Mouse (Mus musculus) left cerebral cortex, postnatal 4 days (tissue): ENCODE measurements at regions not wholly inside any gene's neighbourhood (a gene's known extent, or its start where the extent isn't known, plus 50 kb on each side); places are given as distances from the start of the nearest gene placed in this dataset.
A peak's percentile ranks its signal among the peaks of the same experiment; 100 is the strongest.

Experiments used
- DNase-seq: peaks from one replicate; pipeline ENCODE4 v3.0.0-alpha.2; 2022
- intact Hi-C: fragments of 180-260 bp; cut with DNase I; formaldehyde crosslinking; loops from one replicate; pipeline ENCODE4 v1.15.1; 2025

DNA sequence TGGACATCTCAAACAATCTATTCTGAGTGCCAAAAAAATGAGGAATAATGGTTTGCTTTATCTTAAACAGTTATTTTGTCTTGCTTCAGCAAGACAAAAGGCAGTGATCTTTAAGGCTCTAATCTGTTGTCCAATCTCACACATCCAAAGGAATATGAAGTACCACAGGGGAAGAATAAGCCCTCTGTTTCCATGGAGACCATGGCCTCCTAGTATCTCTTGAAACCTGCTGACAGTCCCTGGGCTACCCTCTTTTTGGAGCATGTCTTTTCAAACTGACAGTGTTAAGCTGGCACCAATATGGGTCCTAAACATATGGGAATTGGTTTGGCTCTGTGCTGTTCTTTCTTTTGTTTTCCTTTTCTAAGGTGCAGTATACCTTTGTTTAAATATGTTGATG, 311.8 kb downstream of the Klf6 start:
- DNase-seq, result no peak
- intact Hi-C loops, result no loop called here

DNA sequence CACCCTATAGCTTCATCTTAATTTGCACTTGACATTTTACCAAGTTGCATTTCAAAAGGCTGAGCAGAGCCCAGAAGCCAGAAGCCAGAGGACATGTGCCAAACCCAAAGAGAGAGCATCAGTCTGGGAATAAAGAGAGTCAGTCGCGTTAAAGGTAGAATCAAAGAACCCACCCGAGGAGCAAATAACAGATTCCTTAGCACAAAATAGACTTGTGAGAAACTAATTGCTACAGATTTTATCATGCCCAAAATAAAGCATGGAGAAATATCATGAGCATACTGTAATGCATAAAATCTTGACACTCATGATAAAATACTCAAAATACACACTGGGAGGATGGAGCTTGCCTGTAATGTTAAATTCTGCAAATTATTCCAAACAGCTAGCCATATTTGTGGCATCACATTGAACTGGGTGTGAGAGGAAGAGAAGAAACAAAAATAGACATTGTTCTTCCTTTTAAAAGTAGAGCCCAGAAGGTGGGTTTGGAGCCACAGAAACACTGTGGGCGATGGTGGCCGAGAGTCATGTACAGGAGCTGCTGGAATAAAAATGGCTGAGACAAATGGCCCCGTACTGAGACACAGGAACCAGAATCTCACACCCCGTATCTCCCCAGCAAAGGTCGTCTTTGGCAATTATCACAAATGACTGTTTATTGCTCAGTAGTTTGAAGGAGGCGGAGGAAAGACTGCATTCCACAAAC, 317.2 kb downstream of the Klf6 start:
- DNase-seq, result no peak
- intact Hi-C loops, result no loop called here

DNA sequence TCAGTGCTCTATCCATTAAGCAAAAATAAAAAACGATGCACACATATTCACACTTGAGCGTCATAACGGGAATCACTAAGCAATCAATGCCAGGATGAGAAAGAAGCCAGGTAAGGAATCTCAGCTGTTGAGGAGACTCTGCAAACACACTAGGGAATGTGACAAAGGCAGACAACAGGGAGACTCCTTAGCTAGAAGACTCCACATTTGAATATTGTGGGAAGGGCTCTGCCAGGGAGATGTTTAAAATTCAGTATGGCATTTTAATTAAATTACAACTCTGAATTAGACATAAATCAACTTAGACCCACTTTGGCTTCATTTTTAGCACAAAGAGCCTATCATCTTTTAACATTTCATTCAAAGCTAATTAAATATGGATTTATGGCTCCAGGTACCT, 327.9 kb downstream of the Klf6 start:
- intact Hi-C loops, result no loop called here
- DNase-seq, result no peak

DNA sequence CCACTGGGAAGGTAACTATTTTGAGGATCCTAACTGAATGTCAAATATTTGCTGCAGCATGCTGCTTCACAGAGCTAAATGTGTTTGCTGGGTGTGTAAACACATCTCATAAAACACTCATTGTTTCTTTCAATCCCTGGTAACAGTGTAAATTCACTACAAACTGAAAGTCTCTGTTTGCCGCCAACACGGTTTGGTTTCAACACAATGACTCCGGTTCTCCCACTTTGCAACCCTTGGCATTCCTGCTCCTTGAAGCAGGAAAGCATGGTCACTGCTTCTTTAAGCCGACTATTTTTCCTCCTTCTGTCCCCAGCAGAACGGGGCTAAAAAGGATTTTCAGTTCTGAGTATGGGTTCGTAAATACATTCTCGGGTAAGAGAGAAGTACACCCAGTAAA, 328.3 kb downstream of the Klf6 start:
- no peak for DNase-seq

DNA sequence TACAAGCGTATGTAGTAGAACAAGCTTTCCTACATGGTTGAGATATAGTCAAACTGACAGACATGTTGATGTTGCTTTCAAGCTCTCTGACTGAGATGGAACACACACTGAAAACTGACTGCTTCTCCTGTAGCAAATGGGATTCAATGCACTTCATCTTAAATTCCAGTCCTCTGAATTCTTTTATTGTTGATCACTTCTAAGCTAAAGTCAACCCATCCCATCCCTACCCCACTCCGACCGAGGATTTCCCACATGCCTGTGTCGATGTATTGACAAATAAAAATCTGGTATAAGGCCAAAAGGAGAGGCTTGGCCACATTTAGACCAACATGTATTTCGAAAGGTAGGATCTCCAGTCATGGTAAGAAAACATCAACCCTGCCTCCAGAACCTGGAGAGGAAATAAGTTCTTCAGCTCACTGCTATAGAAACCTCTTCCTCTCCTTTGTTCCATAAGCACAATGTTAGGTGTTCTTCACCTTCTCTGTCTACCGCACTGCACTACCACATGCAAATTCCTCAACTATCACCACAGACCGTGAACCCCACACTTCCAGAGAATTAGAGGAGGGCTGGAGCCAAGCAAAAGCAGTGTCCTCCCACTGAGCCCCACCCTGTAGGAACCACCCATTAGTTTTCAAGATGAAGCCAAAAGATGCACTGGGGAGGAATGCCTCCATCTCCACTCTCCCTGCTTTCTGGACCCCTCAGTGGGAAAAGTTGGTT, 330.1 kb downstream of the Klf6 start:
- no peak for DNase-seq
- intact Hi-C loops, result loop anchor here (10.0 kb wide), 1 partner anchor 283 kb away; no protein-coding TSS in a partner anchor

More for the DNA sequence above, 328.3 kb downstream of the Klf6 start:
- intact Hi-C loops, result no loop called here

DNA sequence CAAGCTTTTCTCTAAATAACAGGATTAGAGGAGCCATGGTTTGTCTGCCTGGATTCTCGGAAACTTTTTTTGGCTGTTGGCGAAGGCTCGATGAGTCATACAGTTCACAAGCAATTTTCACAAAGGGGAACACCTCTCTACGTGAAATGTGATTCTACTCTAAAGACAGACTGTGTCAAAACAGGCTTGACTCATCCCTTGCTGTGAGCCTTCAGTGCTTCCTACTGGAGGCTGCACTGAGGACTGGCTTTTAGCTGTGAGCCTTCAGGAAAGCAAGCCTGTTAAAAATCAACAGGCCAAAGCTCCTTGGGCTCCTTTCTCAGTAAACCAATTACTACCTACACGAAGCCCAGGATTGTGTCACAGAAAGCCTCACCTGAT, 330.6 kb downstream of the Klf6 start:
- no peak for DNase-seq
- intact Hi-C loops, result loop anchor here (10.0 kb wide), 1 partner anchor 283 kb away; no protein-coding TSS in a partner anchor

DNA sequence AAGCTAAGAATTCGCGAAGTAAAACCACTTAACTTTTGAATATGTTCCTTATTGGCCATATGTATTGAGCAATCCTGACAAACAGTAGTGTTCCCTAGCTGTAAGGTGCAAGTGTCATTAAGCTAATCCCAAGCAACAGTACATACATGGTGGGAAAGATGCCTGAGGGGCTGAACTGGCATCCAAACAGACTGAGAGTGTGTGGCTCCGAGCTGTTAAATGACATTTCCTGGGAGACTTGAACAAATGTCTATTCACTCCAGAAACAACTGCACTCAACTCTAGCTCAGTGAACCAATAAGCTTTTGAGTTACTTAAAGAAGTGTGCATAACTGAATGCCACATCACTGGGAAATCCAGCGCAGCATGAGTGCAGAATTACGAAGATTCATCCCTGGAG, 335.4 kb downstream of the Klf6 start:
- DNase-seq, result no peak
- intact Hi-C loops, result loop anchor here (10.0 kb wide), 1 partner anchor 278 kb away; no protein-coding TSS in a partner anchor

DNA sequence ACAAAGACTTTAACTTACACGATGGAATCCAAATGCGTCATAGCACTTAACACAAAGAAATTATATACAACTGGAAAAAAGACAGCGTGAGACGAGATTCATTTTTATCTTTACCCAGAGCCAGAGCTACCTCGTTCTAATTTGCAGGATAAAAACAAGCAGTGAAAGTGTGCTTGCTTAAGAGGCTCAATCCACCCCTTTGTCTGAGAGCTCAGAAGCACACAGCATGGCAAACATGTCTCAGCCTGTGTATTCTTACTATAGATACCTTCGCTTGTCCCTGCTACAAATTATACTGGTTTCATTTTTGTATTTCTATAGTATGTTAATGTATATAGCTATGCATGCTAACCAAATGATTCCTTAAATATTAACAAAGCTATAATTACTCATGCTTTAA, 337.8 kb downstream of the Klf6 start:
- intact Hi-C loops, result loop anchor here (10.0 kb wide), 1 partner anchor 276 kb away; no protein-coding TSS in a partner anchor
- DNase-seq, result no peak

DNA sequence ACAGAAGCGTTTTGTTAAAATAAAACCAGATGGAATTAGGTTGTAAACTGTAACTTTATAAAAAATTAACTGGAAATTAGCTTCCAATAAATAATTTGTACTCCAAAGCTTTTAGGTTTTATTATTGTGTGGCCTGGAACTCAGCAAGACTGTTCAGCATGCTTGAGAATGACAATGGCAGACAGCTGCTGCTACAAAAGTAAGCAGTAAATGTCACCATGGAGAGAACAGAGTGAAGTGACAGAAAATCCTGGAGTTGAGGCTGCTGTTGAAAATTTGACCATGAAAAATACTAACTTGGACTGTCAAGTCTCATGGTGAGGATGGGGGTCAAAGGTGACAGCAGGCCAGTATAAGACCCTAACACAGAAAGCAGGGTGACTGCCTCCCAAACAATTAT, 340.2 kb downstream of the Klf6 start:
- no peak for DNase-seq
- intact Hi-C loops, result no loop called here

DNA sequence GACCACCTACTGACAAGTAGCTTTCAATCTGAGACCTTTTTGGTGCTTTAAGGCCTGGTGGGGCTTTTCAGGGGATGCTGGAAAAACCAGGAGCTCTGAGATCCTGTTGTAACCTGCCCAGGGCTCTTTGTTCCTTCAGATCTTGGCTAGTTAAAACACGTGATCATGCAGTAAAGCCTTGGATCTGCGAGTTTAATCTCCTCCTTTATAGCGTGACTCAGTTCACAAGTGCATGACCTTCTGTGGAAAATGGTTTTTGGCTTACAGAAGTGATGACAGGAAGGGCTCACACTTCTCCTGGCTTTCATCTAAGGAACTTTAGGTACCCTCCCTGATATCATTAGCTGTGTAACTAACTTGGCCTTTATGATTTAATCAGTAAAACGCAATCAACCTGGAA, 343.1 kb upstream of the Pitrm1 start:
- no peak for DNase-seq
- intact Hi-C loops, result no loop called here

DNA sequence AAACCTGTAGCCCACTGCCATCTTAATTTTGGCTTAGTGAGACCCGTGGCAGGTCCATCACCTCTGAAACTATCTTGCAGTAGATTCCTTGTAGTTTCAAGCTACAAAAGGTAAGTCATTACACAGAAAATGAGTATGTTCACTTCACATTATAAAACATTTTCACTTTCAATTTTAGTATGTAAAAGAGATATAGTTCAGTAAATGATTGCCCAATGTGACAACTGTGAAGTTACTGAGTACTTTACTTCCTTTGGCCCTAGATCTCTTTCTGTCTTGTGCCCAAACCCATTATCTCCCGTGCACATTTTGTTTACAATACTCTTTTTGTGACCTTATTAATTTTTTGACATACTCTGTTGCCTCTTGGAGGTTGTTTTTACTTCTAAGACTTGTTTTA, 335.4 kb upstream of the Pitrm1 start:
- no peak for DNase-seq
- intact Hi-C loops, result no loop called here

DNA sequence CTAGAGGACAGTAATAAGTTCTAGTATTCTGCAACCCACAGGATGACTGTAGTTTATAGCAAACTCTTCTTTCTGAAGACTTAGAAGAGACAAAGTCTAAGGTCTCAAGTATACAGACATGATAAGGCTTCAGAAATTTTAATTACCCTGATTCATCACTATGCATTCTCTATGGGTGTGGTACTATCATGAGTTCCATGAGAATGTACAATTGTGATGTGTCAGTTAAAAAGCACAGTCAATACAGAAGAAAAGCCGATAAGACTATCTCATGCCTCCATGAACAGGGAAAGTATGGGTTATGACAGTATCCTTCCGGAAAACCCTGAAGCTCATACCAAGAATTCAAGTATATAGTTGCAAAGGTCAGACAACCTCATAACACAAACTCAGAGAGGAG, 333.8 kb upstream of the Pitrm1 start:
- no peak for DNase-seq
- intact Hi-C loops, result no loop called here

DNA sequence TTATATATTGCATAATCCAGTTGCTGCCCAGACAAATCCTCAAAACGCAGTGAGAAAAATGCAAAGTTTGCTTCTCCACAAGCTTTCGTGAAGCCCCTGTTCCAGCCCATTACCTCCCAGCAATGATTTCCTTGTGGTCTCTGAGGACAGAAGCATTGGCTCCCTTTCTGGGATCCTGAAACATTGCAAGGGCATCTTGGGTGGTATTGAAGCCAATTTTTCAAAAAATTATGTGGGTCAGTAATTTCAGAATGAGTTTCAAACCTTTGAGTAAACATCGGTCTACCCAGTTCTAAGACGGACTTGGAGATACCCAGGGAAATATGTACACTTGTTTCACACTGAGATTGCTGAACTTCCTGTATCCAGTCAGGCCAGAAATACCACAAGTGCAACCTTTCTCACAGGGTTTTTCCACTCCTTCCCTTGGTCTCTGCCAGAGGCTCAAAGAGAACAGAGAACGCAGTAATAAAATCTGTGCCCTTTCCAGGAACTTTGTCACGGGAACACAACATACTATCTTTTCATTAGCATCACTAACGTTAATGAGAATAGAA, 321.8 kb upstream of the Pitrm1 start:
- DNase-seq, result no peak
- intact Hi-C loops, result no loop called here

DNA sequence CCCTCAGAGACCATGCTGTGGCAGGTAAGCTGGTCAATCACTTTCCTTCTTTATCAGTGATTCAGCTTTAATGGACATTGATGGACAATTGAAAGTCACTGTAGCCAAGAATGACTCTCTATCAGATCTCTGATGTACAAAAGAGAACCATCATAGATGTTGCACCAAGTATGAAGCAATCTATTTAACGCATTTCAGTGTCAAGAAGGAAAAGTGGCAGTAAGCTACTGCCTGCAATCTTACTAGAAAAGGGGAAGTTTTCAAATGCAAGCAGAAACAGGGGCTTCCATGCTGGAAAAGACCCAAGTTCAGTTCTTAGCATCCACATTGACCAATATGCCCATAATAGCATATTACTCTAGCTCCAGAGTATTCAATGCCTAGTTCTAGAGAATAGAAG, 319.7 kb upstream of the Pitrm1 start:
- no peak for DNase-seq
- intact Hi-C loops, result no loop called here

DNA sequence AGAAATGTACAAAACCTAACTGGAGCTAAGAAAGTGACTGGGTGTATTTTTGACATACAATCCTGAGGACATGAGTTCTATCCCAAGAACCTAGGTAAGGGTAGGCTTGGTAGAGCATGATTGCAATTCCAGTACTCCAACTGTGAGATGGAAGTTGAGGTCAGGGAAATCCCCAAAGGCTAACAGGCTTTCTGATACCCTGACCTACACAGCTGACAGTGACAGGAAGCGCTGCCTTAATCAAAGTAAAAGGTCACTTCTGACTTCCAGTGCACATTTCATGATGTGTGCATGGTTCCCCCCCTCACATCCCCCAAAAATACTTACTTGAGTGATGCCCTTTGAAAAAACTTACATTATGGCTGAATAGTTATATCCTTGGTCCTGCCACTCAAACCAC, 312.6 kb upstream of the Pitrm1 start:
- intact Hi-C loops, result no loop called here

DNA sequence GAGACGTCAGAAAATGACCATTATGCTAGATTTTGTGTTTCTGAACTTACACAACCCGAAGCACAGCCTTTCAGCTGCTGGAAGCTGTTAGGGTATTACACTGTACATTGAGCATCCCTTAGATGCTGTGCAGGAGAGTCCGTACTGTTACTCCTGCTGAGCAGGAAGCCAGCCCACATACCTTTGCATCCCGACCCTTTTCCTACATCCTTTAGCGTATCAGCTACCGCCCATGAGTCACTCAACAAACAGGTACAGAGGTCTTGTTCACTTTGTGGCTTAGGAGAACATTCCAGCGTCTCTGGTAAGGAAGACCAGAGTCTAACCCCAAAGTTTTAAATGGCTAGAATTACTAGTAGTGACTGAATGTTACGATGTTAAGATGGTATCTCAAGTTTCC, 311.4 kb upstream of the Pitrm1 start:
- no peak for DNase-seq
- intact Hi-C loops, result no loop called here

More for the DNA sequence above, 312.6 kb upstream of the Pitrm1 start:
- no peak for DNase-seq

DNA sequence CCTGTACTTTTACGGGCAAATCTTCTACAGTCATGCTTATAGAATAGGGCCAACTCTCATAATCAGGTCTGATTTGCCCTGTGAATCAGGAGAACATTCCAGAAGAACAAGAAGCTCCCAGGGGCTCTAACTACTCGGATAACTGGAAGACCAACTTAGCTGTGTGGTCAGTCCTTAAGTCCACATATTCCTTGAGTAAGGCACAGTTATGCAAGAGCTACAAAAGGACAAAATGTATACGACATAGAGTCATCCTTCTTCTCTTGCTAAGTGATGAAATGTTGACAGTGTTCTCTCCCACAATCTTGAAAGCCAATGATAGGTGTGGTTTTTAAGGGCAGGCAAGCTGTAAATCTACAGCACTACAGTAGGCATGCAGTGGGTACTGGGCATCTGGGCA, 310.7 kb upstream of the Pitrm1 start:
- intact Hi-C loops, result no loop called here
- no peak for DNase-seq

DNA sequence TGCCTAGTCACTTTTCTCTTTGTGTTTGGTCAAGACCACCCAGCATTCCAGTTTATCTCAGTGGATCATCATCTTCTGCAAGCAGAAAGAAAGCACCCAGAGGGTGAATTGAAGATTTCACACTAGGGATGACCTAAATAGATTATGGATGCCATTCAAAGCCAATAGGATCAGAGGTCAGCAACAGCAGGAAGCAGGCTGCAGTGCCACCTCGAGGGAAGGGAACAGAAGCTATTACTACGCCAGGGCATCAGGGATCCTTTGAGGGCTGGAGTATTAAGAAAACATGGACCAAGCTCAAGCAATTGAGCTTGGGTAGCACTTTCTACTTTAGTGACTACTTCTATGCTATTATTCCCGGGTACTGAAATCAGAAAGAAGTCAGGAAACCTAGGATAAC, 307.1 kb upstream of the Pitrm1 start:
- no peak for DNase-seq
- intact Hi-C loops, result no loop called here

DNA sequence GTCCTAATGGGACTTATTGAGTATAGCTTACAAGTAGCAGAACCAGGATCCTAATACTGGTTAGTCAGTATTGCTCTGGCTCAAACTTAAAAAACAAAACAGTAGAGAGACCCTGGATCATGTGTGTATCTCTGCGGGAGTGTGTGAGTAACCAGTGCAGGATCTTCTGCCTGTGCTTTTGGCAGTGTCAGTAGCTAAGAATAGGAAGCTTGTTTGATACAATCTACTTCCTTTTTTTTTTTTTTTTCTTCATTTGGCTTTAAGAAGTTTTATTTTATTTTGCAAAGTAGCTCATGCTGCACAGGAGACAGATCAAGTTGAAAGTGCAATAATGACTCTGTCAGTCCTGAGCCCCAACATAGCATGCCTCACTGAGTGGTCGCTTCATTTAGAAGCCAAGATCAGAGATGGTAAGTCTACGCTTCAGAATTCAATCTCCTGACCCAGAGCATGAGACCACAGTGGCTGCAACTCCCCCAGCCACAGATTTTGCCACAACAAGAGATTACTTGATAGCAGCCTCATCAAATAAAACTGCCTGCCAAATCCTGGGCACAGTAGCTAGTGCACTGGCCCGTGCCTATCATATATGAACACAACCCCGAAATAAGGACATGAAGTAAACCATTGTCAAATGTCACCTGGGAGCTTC, 306.4 kb upstream of the Pitrm1 start:
- intact Hi-C loops, result no loop called here
- no peak for DNase-seq

DNA sequence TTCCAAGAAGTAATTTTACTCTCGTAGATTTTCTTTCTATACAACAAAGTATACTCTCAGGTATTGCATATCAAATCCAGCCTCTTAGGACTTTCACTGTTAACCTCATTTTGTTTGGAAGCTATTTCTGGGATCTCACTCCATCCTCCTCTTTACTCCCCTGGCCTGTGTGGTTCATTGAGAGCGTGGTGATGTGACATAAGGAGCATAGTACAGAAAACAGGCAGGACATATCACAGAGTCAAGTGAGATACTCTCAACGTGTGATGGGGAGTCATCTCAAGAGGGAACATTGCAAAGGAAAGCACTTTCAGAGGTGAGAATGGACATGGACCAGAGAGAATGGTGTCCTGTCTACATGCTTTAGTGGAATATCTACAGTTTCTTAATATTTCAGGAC, 297.8 kb upstream of the Pitrm1 start:
- intact Hi-C loops, result no loop called here
- DNase-seq, result no peak

DNA sequence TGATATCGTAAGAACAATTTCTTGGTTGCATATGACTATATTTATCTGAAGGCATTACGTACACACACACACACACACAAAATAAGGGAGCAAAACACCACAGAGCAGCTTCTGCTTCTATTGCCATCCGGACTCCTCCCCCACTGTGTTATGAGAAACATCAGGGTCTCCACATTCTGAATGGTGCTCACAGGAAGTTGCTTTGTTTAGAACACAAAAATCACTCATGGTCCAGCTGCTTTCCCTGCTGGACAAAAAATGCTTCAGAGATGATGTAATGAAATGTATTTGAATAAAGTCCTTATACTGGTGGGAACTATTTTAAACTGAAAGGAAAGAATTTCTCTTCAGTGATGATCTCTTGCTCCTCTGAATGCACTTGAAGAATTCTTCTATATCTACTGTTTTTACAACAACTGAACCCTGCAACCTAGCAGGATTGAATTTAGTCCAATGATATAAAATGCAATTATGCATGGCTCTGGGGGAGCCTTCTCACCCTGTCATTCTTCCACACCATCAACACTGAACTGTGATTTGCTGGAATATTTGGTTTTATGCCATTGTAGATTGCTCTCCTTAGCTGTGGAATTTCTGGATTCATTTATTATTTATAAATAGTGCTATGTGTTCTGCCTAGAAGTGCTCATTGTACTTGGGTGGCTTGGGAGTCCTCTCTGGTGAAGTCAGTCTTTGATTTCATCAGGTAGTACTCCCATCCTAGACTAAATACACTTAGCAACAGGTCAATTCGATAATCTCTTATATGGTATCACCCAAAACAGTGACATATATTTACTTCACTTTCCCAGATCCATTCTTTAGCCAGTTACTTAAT, 296.7 kb upstream of the Pitrm1 start:
- DNase-seq, result peak; percentile 4
- intact Hi-C loops, result no loop called here
